Mouse (Mus musculus) olfactory bulb, adult 2 months (tissue): Measurements from ENCODE around the gene C8a.

Experiments
- CTCF ChIP-seq: fragments of 200-500 bp; IDR thresholded peaks from 2 replicates; pipeline ENCODE4 v1.5.1; 2012; ENCODE audit warnings: low read depth, mild to moderate bottlenecking, low read length, moderate library complexity; ENCODE audit not compliant: insufficient read depth
- POLR2A ChIP-seq: fragments of 200-500 bp; IDR thresholded peaks from 2 replicates; pipeline ENCODE4 v1.6.1; 2012; ENCODE audit warnings: mild to moderate bottlenecking, low read depth, low read length, moderate library complexity; ENCODE audit not compliant: insufficient read depth

DNA sequence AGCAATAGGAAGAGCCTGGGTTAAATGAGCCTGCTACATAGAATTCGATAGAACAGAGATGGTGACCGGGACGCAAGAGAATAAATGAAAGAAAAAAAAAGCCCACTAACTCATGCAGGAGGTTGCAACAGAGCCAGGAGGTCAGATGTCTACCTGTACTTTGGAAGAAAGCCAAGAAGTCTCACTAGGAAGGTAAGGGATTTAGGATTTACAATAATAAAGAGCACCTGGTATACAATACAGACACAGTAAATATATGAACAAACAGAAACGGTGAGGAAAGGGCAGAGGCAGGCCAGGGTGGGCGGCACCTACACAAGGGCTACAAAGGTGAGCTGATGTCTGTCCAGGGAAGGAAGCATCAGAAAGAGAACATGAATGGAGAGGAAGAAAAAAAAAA lies 34.0 kb downstream of the C8a start:
- TF ChIP-seq CTCF (no peak), POLR2A (no peak)
